Mouse (Mus musculus) heart, postnatal 0 days (tissue): ENCODE measurements at regions not wholly inside any gene's neighbourhood (a gene's known extent, or its start where the extent isn't known, plus 50 kb on each side); places are given as distances from the start of the nearest gene placed in this dataset.
A peak's percentile ranks its signal among the peaks of the same experiment; 100 is the strongest.

Experiments
- CTCF ChIP-seq: IDR thresholded peaks from 2 replicates; pipeline ENCODE4 v1.5.1; 2016; ENCODE audit warnings: antibody characterized with exemption, control low read depth, low read depth
- EP300 ChIP-seq: IDR thresholded peaks from 2 replicates; pipeline ENCODE4 v1.6.1; 2016; ENCODE audit warnings: antibody characterized with exemption, low read depth

DNA sequence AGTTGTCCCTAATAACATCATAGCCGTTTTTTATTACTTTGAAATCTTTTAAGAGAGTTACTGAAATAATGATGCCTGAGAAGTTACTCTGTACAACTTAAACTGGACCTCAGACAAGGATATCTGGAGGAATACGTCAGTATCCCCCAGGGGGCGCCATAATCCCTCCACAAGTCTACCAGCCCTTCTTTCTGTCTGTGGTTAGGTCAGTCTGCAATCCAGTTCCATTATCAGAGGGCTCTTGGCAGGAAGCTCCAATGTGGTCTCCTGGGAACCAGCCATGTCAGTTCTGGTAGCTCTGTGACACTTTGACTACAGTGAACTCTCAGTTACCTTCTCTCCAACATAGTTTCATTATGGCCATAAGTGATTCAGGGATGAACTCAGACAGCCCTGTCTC is 166.7 kb upstream of the Rps6ka3 start:
- TF ChIP-seq CTCF (peak; percentile 60), EP300 (no peak)
